Mouse (Mus musculus) embryo, embryonic 10.5 days (tissue): ENCODE measurements around the gene Polk.
A peak's percentile ranks its signal among the peaks of the same experiment; 100 is the strongest.

Experiments
- DNase-seq: peaks from one replicate; pipeline ENCODE4 v3.0.0-alpha.2; 2015; ENCODE audit warnings: low spot score

Gene Polk

DNA sequence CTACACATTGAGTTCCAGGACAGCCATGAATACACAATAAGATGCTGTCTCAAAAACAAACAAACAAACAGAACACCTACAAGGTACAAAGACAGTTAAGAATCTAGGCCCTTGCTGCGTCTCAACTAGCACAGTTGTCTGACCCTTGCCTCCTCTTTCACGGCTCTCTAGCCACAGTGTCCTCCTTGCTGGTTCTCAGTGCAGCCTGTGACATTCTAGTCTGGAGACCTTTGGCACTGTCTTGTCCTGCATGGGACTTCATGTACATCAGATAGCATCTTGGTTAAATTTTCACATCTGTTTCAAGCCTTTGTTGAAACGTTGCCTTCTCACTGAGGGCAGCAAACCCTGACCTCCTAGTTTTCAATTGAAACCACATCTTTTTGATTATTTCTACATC lies 13.6 kb downstream of the Polk start:
- DNase-seq: no peak

DNA sequence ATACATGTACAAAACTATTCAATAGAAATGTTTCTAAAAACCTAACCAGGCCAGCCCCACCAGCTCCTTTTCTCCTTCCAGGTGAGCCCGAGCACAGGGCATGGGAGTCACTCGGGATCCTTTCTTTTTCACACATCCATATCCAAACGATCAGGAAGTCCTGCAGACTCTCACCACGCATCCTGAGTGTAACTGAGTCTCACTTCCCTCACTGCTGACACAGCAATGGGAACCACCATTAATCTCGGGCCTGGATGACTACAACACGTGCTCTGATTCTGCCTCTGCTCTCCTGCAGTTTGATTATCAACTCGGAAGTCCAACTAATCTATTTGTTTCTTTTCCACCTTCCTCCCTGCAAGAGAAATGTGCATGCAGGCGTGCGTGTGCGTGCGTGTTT lies 14.5 kb downstream of the Polk start:
- no peak for DNase-seq

DNA sequence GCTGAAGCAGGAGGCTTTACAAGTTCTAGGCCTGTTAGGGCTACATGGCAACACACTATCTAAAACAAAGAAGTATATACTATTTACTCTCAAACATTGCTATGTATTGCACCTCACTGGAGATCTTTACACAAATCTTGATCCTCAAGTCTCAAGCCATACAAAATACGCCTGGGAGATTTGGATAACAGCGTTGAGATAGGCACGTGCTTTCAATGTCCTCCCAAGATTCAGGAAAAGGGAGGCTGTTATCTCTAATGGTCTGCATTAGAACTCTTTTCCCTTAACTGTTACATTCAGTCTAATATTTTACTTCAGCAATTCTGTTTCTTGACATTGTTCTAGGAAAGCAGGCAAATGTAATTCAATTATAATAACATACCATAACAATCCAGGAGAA lies 15.4 kb downstream of the Polk start:
- no peak for DNase-seq

DNA sequence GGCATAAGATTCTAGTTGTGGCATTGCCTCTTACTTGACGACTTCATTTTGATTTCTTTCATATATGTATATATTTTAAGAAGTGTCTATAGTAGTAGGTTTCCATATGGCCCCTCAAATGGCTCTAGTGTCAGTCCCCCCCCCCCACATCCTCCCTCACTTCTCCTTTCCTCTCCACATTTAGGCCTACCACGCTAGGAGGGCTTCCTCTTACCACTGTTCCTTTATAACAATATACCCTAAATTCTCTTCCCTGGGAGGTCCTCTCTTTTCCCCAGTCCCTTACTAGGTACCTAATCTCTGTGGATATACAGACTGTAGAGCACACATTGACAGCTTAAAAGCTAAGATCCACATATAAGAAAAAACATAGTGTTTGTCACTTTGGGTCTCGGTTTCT lies 21.1 kb downstream of the Polk start:
- DNase-seq: no peak

DNA sequence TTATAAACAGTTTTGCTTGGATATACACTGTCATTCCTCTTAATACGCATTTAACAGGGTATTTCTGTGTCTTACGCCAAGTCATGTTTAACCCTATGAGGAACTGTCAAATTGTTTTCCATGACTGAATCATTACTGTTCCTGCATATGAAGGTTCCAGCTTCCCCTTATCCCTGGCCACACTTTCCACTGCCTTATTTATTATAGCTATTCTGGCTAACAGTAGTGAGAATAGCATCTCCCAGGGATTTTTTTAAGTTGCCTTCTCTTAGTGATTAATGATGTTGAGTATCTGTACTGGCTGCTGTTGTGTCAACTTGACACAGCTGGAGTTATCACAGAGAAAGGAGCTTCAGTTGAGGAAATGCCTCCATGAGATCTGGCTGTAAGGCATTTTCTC lies 25.0 kb downstream of the Polk start:
- no peak for DNase-seq

DNA sequence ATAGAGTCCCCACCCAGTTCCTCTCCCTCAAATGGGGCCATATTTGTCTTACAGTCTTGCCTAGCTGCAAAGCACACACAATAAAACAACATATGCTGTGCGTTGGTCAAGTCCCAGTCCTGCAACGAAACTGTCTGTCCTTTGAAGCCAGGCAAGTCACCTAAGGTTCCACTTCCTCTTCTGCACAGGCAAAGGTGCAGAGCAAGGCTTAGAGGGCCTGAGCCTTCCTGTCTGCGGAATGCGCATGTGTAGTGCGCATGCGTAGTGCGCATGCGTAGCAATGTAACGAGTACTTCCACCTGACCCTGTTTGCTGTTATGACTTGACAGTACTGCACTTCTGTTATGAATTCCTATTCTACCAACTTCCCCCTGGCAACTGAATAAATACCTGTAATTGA lies 26.1 kb downstream of the Polk start:
- no peak for DNase-seq

DNA sequence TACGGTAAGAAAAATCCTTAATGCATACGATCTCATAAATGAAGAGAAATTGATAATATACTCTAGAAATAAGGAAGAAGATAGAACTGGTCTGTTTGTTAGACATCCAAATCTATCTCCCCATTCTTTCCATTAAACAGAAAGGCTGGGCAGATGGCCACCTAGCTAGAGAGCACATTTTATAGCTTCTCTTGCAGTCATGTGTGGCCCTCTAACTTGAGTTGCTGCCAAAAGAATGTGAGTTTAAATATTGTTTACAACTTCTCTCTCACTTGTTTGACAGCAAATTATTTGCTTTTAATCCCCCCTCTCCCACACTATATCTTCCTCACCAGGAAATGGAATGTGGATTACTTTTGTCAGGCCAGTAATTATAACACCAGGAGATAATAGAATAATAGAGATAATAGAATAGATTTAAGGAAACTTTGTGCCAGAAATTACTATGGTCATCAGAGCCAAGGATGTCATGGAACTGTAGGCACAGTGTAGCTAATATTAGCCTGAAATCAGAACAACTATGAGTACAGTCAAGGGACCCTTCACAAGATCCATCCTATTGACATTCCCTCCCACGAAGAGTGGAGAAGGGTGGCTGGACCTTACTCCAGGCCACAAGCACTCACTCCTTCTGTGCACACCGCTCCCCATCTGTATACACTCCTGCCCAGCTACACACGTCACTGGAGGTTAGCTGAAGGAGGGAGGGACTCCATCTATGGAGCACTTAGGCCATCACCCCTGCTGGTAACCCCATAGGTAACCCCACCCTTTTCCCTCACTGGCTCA lies 28.0 kb downstream of the Polk start:
- DNase-seq: no peak

DNA sequence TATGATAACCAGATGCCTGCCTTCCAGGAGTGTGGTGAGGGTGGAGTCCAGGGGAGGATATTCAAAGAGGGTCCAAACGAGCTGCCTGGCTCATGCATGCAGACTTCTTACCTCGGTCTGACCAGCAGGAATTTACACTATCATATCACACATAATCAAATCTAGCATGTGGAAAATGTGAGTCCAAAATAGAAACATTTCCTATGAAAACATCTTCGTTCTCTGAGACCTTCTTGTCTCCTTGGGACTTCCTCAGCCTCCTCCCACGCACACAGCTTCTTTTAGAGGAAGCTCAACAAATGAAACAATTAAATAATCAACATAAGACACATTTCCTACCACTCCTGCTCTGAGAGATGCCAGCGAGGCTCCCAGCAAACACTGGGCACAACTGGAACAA lies 30.5 kb downstream of the Polk start:
- no peak for DNase-seq

DNA sequence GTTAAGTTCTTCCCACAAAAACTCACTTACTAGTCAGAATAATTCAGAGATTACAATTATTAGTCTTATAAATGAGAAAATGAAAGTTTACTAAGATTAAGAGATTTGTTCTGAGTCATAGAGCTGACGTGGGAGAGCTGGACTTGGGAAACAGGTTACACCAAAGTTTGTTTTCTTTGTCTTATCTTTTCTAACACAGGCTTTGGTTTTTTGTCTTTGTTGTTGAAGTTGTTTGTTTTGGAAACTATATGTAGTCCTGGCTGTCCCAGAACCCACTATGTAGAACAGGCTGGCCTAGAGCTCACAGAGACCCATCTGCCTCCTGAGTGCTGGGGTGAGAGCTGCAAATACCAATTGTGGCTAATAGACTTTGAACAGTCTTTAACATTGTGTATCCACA lies 31.1 kb downstream of the Polk start:
- no peak for DNase-seq

DNA sequence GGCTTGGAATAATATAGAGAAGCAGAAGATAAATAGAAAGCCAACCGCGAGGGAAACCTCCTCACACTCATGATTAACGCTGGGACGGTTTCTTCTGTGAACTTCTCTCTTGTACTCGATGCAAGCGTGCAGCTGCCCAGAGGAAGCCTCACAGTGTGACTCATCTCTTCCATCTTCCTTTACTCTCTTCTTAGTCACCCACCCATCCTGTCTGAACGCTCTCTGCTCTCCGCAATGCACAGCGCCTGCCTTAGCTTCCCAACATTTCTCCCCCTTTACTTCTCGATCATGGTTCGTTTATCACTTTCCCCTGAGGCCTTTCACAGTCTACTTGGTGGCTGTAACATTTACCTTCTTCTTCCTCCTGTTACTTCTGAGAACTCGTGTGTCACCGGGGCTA lies 31.7 kb downstream of the Polk start:
- no peak for DNase-seq

DNA sequence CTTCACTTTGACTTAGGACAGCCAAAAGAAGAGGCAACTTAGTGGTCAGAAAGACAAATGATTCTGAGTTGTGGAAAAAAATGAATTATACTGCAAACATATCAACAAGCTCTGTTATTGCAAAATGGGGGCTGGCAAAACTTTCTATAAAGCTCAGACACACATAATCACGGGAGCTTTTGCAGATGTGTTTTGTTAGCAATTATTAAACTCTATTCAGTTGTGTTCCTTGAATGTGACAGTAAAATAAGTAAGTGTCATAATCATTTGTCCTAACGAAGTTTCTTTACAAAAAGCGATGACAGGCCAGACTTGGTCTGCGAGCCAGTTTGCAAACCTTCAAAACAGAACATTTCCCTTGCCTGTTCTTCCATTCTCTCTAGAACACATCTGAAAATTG lies 34.8 kb downstream of the Polk start:
- no peak for DNase-seq

DNA sequence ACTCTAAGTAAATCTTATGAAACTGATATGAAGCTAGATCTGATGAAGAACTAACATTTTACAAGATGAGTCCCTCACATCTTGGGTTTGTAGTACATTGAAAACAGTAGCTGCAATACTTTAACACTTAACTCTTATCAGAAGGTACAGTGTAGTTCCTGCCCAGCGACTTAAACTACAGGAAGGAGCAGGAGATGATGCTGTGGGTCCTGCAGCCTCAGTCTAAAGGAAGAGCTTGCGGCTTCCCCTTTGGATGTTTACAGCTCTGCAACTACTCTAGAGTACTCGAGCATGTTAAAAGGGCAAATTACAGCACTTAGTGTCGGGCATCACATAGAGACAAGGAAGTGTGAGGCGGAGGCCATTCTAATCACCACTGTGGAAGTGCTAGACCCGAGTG lies 36.1 kb downstream of the Polk start:
- no peak for DNase-seq

DNA sequence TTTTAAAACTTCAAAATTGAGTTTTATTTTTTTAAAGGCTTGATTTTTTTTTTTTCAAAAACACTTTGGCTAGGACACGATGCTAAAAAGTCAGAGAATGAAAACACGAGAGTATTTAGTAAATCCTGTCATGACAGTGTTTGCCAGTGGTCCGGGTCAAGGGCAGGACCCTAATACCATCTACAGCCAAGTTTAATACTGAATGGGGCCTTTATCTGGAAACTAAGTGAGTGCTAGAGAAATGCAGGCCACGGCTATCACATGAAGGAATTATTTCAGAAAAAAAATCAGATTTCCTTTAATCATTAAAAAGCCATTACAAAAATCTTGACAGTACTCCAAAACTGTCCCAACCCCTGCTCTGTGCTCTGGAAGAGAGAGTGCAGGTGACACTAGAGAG lies 36.7 kb downstream of the Polk start:
- no peak for DNase-seq

DNA sequence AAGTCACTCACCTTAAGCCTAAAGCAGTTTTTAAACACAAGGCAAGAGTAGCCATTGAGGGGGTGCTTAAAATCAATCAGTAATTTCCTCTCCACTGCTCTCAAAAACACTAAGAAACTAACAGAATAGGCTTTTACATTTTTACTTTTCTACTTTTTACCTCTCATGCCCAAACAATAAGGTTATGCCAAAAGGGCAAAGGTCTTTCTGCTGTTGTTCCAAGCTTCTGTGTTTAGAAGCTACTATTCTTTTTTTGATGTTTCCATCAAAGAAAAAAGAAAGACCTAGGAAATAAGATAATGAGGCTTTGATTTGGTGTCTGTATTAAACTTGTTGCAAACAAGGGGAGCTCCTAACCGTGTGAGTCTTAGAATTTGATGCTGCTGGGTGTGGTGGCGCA lies 42.5 kb downstream of the Polk start:
- no peak for DNase-seq

DNA sequence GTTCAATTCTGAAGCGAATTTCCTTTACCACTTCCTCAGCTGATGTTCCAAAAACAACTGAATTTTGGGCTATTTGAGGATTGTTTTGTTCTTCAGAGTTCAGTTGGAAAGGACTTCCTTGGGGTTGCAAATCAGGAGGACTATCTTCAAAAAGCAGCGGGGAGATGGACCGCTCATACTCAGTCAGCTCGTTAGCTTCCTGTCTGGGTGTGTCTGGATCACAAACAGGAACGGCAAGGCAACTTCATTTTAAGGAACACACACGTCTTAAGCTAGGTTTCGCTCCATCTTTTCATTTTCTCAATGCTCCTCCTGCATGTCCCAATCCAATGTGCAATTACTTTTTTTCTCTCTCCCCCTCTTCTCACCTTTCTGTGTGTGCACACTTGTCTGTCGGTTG lies 45.7 kb downstream of the Polk start:
- no peak for DNase-seq

DNA sequence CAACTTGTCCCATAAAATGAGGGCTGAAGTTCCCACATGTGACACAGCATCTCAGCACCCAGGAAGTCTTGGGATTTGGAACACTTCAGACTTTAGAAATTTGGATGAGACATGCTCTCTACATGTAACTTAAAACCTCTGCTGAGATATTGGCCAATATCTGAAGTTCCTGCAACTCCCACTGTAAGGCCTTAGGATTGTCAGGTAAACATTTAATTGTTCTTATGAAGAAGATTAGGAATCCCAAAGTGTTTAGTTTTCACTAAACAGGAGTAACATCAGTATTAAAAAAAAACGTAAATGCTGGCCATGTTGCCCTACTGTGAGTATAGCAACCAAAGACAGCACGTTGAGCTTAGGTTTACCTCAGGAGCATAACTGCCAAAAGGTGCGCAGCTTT lies 51.9 kb downstream of the Polk start, which contains the start of gene Gm17622:
TSS of gene Gm17622 (plus strand) at position 301 of the 400 bp plus-strand sequence.
- DNase-seq: no peak

DNA sequence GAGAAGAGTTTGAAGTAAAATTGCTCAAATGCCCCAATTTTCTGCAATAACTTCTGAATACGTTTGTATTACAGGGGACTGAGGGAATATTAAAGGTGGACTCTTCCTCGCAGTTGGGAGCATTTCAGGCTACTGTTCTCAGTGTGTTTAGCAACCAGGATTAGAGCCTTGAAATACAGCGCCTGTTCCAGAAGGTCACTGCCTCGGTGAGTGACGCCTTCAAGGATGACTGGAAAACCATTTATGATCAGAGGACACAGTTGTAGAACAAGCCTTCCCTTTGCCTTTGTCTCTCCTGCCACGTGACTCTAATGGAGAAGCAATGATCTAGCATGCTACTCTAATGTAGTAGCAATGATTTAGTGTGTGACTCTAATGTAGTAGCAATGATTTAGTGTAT lies 54.4 kb downstream of the Polk start:
- no peak for DNase-seq

DNA sequence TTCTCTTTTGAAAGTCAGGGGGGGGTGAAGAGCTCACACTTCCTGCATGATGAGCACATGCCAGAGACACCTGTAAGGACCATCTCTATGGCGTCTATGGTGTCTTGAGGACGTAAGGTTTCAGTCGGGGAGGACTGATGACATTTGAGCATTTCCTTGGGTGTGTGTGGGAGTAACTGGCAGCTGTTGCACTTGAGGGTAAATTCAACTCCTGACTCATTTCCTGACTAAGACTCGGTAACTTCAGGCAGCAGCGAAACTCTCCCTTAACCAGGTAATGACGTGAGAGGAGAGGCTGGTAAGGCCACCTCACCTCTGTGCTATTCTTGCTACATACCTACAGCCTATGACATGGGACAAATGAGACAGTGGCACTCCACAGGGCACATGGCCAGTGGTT lies 55.1 kb downstream of the Polk start:
- DNase-seq: no peak

DNA sequence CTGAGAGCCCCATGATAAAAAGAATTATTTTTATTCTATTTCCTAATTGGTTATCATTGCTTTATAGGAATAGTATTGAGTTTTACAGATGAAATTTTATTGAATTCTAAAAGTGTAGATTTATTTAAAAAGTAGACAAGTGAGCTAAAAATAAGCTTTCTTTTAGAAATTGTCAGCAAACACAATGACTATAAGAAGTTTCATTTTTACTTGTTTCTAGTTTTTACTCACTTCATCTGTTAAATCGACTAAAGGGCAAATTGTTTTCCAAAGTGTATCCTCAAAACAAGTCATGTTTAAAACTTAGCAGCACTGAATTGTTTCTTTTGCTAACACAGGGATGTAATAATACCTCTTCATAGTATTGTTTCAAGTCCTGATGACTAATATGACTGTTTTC lies 63.4 kb downstream of the Polk start:
- DNase-seq: no peak

DNA sequence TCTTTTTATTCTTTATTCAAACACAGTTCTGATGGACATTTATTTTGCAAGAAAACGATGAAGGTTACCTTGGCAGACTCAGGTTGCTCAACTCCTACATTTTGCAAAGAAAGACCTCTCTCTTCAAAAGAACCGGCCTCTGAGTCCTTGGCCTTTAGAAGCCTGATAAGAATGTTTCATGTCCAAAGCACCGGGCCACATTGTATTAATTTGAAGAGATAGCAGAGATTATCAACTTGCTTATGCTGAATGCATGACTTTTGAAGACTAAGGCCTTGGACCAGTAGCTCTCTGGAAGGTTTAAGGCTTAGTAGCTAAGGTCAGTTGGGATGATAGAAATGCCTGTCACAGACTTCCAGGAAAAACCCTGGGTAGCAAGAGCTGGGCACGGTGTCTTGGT lies 65.2 kb downstream of the Polk start:
- no peak for DNase-seq

DNA sequence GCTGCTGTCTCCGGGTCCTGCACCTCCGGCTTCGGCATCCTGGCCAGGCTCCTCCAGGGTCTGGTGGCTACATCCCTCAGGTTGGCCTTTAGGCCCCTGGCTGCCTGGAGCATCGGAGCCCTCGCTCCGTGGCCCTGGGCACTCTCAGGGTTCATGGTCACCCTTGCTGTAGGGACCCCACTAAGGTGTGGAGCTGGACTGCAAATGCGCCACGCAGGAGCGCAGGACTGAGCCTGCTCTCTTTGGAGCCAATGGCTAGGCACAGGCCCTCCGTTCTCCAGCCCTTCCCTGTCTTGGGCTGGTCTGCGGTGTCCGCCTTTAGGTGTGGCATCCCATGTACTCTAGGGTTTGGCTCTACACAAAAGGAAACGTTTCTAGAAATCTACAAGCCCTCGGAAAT lies 71.4 kb downstream of the Polk start, which contains the start of gene Ankdd1b:
TSS of gene Ankdd1b (minus strand) at position 242 of the 400 bp plus-strand sequence.
- no peak for DNase-seq

DNA sequence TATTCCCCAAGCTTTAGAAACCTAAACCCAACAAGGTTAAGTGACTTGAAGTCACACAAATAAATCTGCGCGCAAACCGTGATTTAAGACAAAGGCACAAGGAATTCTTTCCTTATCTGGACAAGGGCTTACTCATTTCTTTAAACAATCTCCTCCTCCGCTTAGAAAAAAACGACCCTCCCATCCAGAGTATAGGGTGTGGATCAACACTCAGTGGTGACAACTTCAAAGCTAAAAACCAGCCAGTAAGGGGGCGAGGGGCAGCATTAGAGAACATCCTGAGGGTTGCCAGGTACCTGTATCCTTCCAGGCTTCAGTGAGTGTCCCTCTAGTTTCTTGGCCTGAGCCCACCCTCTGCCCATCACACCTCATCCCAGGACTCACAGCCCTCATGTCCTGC lies 71.8 kb downstream of the Polk start:
- DNase-seq: no peak

DNA sequence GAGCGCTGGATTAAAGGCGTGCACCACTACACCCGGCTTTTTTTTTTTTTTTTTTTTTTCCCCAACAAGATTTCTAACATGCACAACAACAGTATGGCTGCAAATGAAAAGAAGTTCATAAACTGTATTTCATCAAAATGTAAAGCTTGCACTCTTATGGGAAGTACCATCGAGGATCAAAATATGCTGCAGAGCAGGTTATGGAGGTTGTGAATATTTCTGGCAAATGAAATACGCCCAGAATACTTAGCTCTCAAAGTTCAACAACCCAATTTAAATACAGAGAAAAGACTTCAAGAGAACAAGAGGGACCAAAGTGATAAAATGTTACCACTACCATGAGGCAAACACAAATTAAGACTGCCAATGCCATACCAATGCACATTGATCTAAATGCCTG lies 73.7 kb downstream of the Polk start:
- no peak for DNase-seq

DNA sequence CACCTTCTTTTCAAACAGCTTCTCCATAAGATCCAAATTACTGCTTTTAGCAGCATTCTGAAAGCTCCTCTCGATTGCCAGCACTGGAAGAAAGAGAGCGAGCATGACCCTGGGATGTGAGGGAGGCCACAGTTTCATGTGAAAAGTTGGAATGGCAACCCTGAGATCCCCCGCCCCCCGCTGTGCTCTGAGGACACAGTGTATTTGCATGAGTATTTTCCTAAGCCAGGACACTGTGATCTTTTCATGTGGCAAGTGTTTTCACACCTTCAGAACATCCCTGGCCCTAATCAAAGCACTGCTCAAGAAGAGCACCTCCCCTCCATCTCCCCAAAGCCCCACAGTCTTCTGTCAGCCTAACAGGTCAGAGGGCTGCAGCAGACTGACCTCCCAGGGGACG lies 77.1 kb downstream of the Polk start:
- peak; percentile 3 for DNase-seq
